8 mouse cellular contexts compared by ENCODE assay signal in genomic region chr1:157101122-157101865, GRCm38 (mm10). TPM values are rescaled to one million over a fixed set of nuclear protein-coding genes. Genes with fewer than 3 reads are reported as not detected.
A peak's percentile ranks its signal among the peaks of the same experiment; 100 is the strongest.
DNase-seq lines count a peak whose midpoint lies in the region; ATAC-seq and TF ChIP-seq lines count a peak whose summit lies in the region.

No protein-coding gene starts in this region.

- no peak for DNase-seq in testis, postnatal 14 days (ENCODE audit: low spot score)
- DNase-seq in heart, postnatal 0 days (ENCODE audit: low spot score), result peak; percentile 70
- DNase-seq in kidney, postnatal 4 days, result peak; percentile 67 to 78
- DNase-seq in midbrain, embryonic 10.5 days (ENCODE audit: low spot score), result peak; percentile 47
- peak; percentile 60 for DNase-seq in thymus, postnatal 14 days
- DNase-seq in cerebellum, postnatal 25 days, result no peak

- TF ChIP-seq POLR2A in testis, adult 2 months (IDR thresholded peaks at IDR 0.05; ENCODE audit: control insufficient read depth, low read depth, low read length), result no peak

- TF ChIP-seq CTCF in testis, adult 2 months (IDR thresholded peaks at IDR 0.05; ENCODE audit: control insufficient read depth, insufficient read depth, insufficient replicate concordance, low read depth, low read length), result no peak
- no peak for TF ChIP-seq CTCF in heart, postnatal 0 days (IDR thresholded peaks at IDR 0.05; ENCODE audit: low read depth)

- H3K36me3 ChIP-seq in testis, adult 2 months (ENCODE audit: control insufficient read depth, insufficient read depth, low read length), result no peaks in the 10 kb centered on the region
- no peaks in the 10 kb centered on the region for H3K36me3 ChIP-seq in embryonic facial prominence, embryonic 13.5 days
- no peaks in the 10 kb centered on the region for H3K36me3 ChIP-seq in heart, postnatal 0 days (replicated peaks; ENCODE audit: control insufficient read depth, insufficient read depth, low read length)
- H3K36me3 ChIP-seq in midbrain, embryonic 10.5 days, result no peaks in the 10 kb centered on the region

- H3K9me3 ChIP-seq in embryonic facial prominence, embryonic 13.5 days, result no peaks in the 10 kb centered on the region
- no peaks in the 10 kb centered on the region for H3K9me3 ChIP-seq in heart, postnatal 0 days (replicated peaks; ENCODE audit: control insufficient read depth, low read length)
- no peaks in the 10 kb centered on the region for H3K9me3 ChIP-seq in midbrain, embryonic 10.5 days (replicated peaks)

- H3K9ac ChIP-seq in embryonic facial prominence, embryonic 13.5 days, result peak overlapping the region; percentile 59; the same call in 1 of the 2 replicates
- peak overlapping the region; percentile 9; the same call in 1 of the 2 replicates for H3K9ac ChIP-seq in heart, postnatal 0 days (replicated peaks; ENCODE audit: low read depth, low read length)

- no peak for TF ChIP-seq EP300 in heart, postnatal 0 days (IDR thresholded peaks at IDR 0.05; ENCODE audit: low read depth)

- ATAC-seq in embryonic facial prominence, embryonic 13.5 days (ENCODE audit: insufficient number of reproducible peaks, insufficient read depth, low FRiP score, low TSS enrichment, low read depth), result no peak
- peak; percentile 66 for ATAC-seq in heart, postnatal 0 days (ENCODE audit: insufficient read depth, low read depth)

- WGBS in embryonic facial prominence, embryonic 13.5 days, result 16% methylated on average over 19 of the region's 19 CpGs
- WGBS in heart, postnatal 0 days, result 10% methylated on average over 19 of the region's 19 CpGs
- 22% methylated on average over 19 of the region's 19 CpGs for WGBS in midbrain, embryonic 10.5 days

- peak overlapping the region; percentile 58 for H3K4me2 ChIP-seq in embryonic facial prominence, embryonic 13.5 days
- H3K4me2 ChIP-seq in heart, postnatal 0 days (ENCODE audit: low read depth, low read length), result peak overlapping the region; percentile 54

- H3K4me1 ChIP-seq in testis, adult 2 months (ENCODE audit: control insufficient read depth, insufficient read depth, low read length), result peaks cover 6% of the 10 kb centered on the region
- H3K4me1 ChIP-seq in embryonic facial prominence, embryonic 13.5 days, result peaks cover 8% of the 10 kb centered on the region
- peaks cover 4% of the 10 kb centered on the region; the same call in 1 of the 2 replicates for H3K4me1 ChIP-seq in heart, postnatal 0 days (ENCODE audit: control insufficient read depth, insufficient read depth)
- peaks cover 18% of the 10 kb centered on the region for H3K4me1 ChIP-seq in midbrain, embryonic 10.5 days

- peak overlapping the region; percentile 3 for H3K4me3 ChIP-seq in testis, adult 2 months (ENCODE audit: control insufficient read depth, low read depth, low read length)
- H3K4me3 ChIP-seq in embryonic facial prominence, embryonic 13.5 days, result peak overlapping the region; percentile 30
- peak overlapping the region; percentile 23 for H3K4me3 ChIP-seq in heart, postnatal 0 days (ENCODE audit: low read depth, low read length)
- peak overlapping the region; percentile 43 for H3K4me3 ChIP-seq in midbrain, embryonic 10.5 days

- no peaks in the 10 kb centered on the region for H3K27me3 ChIP-seq in testis, adult 2 months (ENCODE audit: control insufficient read depth, insufficient read depth, low read length)
- no peaks in the 10 kb centered on the region for H3K27me3 ChIP-seq in embryonic facial prominence, embryonic 13.5 days
- no peaks in the 10 kb centered on the region for H3K27me3 ChIP-seq in heart, postnatal 0 days (ENCODE audit: control insufficient read depth, insufficient read depth, low read length)
- no peaks in the 10 kb centered on the region for H3K27me3 ChIP-seq in midbrain, embryonic 10.5 days (ENCODE audit: low read depth, poor library complexity, severe bottlenecking)

- no peak overlapping the region for H3K27ac ChIP-seq in testis, adult 2 months (ENCODE audit: control insufficient read depth, insufficient read depth, low read depth, low read length)
- H3K27ac ChIP-seq in embryonic facial prominence, embryonic 13.5 days, result no peak overlapping the region
- no peak overlapping the region for H3K27ac ChIP-seq in heart, postnatal 0 days (ENCODE audit: low read depth)
- H3K27ac ChIP-seq in midbrain, embryonic 10.5 days (replicated peaks), result peak overlapping the region; percentile 83

RNA-seq across cellular contexts. Expression of gene Tex35, which starts 7.2 kb away (rescaled TPM):
- 289 and 335 TPM in 2 replicates for polyA plus RNA-seq in testis, adult 2 months (2012; rRNA removed)
- polyA plus RNA-seq in embryonic facial prominence, embryonic 13.5 days (2015; fragmentation: Nextera tagmentation; extraction: Ambion mirVana), result not detected in 2 replicates
- total RNA-seq in heart, postnatal 0 days (2014; rRNA removed; ENCODE audit: low replicate concordance), result not detected in 2 replicates
- polyA plus RNA-seq in heart, postnatal 0 days (2015; fragmentation: Nextera tagmentation; extraction: Ambion mirVana), result not detected in 2 replicates
- not detected in 2 replicates for polyA plus RNA-seq in midbrain, embryonic 10.5 days (2016; fragmentation: Nextera tagmentation; extraction: Ambion mirVana)

Comparison
In these comparisons a context has a peak if more than half of its experiments do, and no peak if none do; other contexts are left out.
1. DNase-seq: peak in heart, postnatal 0 days (single experiment), kidney, postnatal 4 days (2 of 2), midbrain, embryonic 10.5 days (single experiment) and thymus, postnatal 14 days (single experiment); none in testis, postnatal 14 days (single experiment) and cerebellum, postnatal 25 days (0 of 2).
2. RNA of gene Tex35, which starts 7.2 kb away (polyA plus RNA-seq): 289 to 335 TPM in testis, adult 2 months; not detected in heart, postnatal 0 days, not detected in embryonic facial prominence, embryonic 13.5 days and not detected in midbrain, embryonic 10.5 days; every median in the first group is over 100 times any median in the second.
3. Peak in every context shown above with its lines, with median percentiles within 50 percentile points of each other: H3K4me3 ChIP-seq.